Mouse (Mus musculus) liver, embryonic 14.5 days (tissue): ENCODE results near the gene Ttll3. TPM values are rescaled to one million over a fixed set of nuclear protein-coding genes. Genes with fewer than 3 reads are reported as not detected.

ENCODE experiments used
- ATAC-seq: fragments of 200-750 bp; cut with Nextera tagmentation; 2 replicates; pipeline ENCODE4 v1.8.0; 2017; ENCODE audit warnings: moderate number of reproducible peaks, mild to moderate bottlenecking, moderate library complexity; ENCODE audit not compliant: insufficient read depth
- DNase-seq, 3 experiments: peaks; one replicate each; pipeline ENCODE4 v3.0.0-alpha.2; 2012 to 2013; ENCODE audit warnings: low read depth in 3 of 3, low spot score in 3 of 3
- H3K27ac ChIP-seq: fragments of 300-500 bp; sonication (generic); 2 replicates; pipeline ENCODE4 v1.5.1; 2014; ENCODE audit warnings: moderate library complexity, mild to moderate bottlenecking, control low read depth, inconsistent platforms
- H3K27me3 ChIP-seq: fragments of 300-500 bp; sonication (generic); 2 replicates; pipeline ENCODE4 v1.6.1; 2014; ENCODE audit warnings: mild to moderate bottlenecking, low read length, moderate library complexity; ENCODE audit not compliant: control insufficient read depth, insufficient read depth
- H3K36me3 ChIP-seq: fragments of 300-500 bp; sonication (generic); replicated peaks from 2 replicates; pipeline ENCODE4 v1.6.1; 2014; ENCODE audit warnings: low read depth; ENCODE audit not compliant: control insufficient read depth, insufficient read depth
- H3K4me1 ChIP-seq, 2 experiments: fragments of 200-500 bp in 1 of 2; fragments of 300-500 bp in 1 of 2; sonication (generic) in 1 of 2; replicated peaks; 2 replicates each; pipeline ENCODE4 v1.6.1; 2012 to 2014; ENCODE audit warnings: antibody characterized with exemption in 1 of 2, inconsistent platforms in 1 of 2, low read length in 1 of 2; ENCODE audit not compliant: control insufficient read depth in 2 of 2, insufficient read depth in 2 of 2
- H3K4me2 ChIP-seq: fragments of 300-500 bp; sonication (generic); 2 replicates; pipeline ENCODE4 v1.6.1; 2014; ENCODE audit warnings: low read depth, mild to moderate bottlenecking, control low read depth, moderate library complexity
- H3K4me3 ChIP-seq, 2 experiments: fragments of 200-500 bp in 1 of 2; fragments of 300-500 bp in 1 of 2; sonication (generic) in 1 of 2; 2 replicates each; pipeline ENCODE4 v1.5.1; 2012 to 2014; ENCODE audit warnings: low read depth in 2 of 2, low read length in 2 of 2, mild to moderate bottlenecking in 2 of 2, control low read depth in 1 of 2, inconsistent platforms in 1 of 2, moderate library complexity in 1 of 2; ENCODE audit not compliant: insufficient read depth in 1 of 2
- H3K9ac ChIP-seq: fragments of 300-500 bp; sonication (generic); replicated peaks from 2 replicates; pipeline ENCODE4 v1.6.1; 2014; ENCODE audit warnings: mild to moderate bottlenecking, control low read depth, moderate library complexity
- H3K9me3 ChIP-seq: fragments of 300-500 bp; sonication (generic); 2 replicates; pipeline ENCODE4 v1.6.1; 2016; ENCODE audit warnings: low read length, mixed read lengths; ENCODE audit not compliant: control insufficient read depth
- CTCF ChIP-seq: IDR thresholded peaks from 2 replicates; pipeline ENCODE4 v1.5.1; 2016; ENCODE audit warnings: antibody characterized with exemption, low read depth, control low read depth
- EP300 ChIP-seq: IDR thresholded peaks from 2 replicates; pipeline ENCODE4 v1.6.1; 2016; ENCODE audit warnings: antibody characterized with exemption, low read depth
- WGBS: fragments of 180-500 bp; shearing (Covaris S2); extraction: QIAGEN DNeasy Blood & Tissue Kit; methylation state at CpG from one replicate; pipeline ENCODE4 v1.1.7; 2014; ENCODE audit not compliant: insufficient replicate concordance; 5-methylcytosine and 5-hydroxymethylcytosine counted together
- polyA plus RNA-seq, 2 experiments: library from polyadenylated mRNA; depleted of rRNA in 1 of 2; stranded (reverse) in 1 of 2; unstranded in 1 of 2; fragments of >200 nt; fragmentation: Nextera tagmentation in 1 of 2; extraction: Ambion mirVana in 1 of 2; gene quantifications; 2 replicates each; pipeline versions ENCODE4 v1.2.1 to v1.2.3; 2012 to 2014

Ttll3 gene
- polyA plus RNA-seq, 2 experiments, result 0.41 to 1.6 TPM

DNA sequence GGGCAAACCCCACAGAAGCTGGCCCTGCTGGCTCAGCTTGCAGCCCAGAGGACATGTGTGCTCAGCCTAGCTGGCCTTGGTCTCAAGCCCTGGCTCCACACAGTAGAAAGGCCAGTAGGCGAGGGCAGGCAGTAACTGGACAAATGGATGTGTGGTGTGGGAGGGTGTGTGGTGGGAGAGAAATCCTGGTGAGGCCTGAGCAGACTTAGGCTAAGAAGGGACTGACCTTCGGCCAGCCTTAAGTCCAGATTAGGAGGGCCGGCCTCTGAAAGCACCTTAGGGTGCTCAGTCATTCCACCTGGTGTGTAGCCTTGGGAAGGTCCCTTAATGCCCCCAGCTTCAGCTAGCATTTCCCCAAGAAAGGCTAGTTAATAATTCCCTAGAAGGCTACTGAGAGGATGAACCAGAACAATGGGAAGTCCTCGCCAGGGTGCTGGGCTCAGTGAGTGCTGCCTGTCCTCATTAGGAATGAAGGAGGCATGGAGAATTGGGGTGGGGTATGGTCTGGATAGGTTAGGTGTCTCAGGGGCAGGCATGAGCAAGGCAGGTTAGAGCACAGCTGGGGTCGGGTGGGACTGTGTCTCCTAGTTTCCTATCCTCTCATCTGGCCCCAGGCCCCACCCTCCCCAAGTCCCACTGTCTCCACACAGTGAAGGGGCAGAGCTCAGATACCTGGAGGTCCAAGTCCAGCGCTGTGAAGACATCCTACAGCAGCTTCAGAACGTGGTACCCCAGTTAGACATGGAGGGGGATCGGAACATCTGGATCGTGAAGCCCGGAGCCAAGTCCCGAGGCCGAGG is 15.8 kb downstream of the Ttll3 start:
- no peak overlapping the region for H3K27ac ChIP-seq
- no peak overlapping the region for H3K9ac ChIP-seq
- no peak overlapping the region for H3K4me3 ChIP-seq
- no peaks in the 10 kb centered on the region for H3K4me1 ChIP-seq
- ATAC-seq (no peak), DNase-seq (no peak)
- WGBS, result 64% methylated on average over 12 of the region's 12 CpGs
- no peaks in the 10 kb centered on the region for H3K36me3 ChIP-seq
- H3K9me3 ChIP-seq, result no peaks in the 10 kb centered on the region
- no peaks in the 10 kb centered on the region for H3K27me3 ChIP-seq
- TF ChIP-seq CTCF (no peak), EP300 (no peak)
- no peak overlapping the region for H3K4me2 ChIP-seq

- Histone ChIP-seq H3K4me2 (no peak overlapping the region), H3K36me3 (no peaks in the 10 kb centered on the region), H3K9me3 (no peaks in the 10 kb centered on the region), H3K4me3 (no peak overlapping the region), H3K27ac (no peak overlapping the region), H3K27me3 (no peaks in the 10 kb centered on the region), H3K4me1 (no peaks in the 10 kb centered on the region), H3K9ac (no peak overlapping the region)
- WGBS, result 65% methylated on average over 6 of the region's 6 CpGs
- DNase-seq (no peak), ATAC-seq (no peak)
- TF ChIP-seq CTCF (no peak), EP300 (no peak)
Observed at GRCm38 (mm10) chr6:113405483-113405882, 16.4 kb downstream of the Ttll3 start.

DNA sequence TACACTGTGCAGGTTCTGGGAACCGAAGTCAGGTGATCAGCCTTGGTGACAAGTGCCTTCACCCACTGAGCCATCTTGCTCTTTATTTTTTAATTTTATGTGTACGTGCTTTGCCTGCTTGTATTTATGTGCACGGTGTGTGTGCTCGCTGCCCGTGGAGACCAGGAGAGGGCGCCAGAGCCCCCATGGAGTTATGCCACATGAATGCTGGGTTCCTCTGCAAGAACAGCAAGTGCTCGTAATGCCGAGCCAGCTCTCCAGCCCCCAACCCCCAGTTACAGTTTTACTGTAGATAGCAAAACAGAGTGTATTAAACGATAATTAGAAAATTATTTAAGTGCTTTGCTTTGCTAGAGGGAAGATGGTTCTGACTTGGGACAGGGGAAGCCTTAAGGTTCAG is 17.6 kb downstream of the Ttll3 start:
- H3K27me3 ChIP-seq, result no peaks in the 10 kb centered on the region
- H3K27ac ChIP-seq, result no peak overlapping the region
- H3K4me2 ChIP-seq, result no peak overlapping the region
- TF ChIP-seq EP300, result no peak
- peak; percentile 73 for TF ChIP-seq CTCF
- H3K36me3 ChIP-seq, result no peaks in the 10 kb centered on the region
- DNase-seq (no peak), ATAC-seq (no peak)
- H3K4me1 ChIP-seq, result no peaks in the 10 kb centered on the region
- 65% methylated on average over 9 of the region's 9 CpGs for WGBS
- no peak overlapping the region for H3K4me3 ChIP-seq
- H3K9me3 ChIP-seq, result no peaks in the 10 kb centered on the region
- H3K9ac ChIP-seq, result no peak overlapping the region

- WGBS, result 64% methylated on average over 1 of the region's 1 CpGs
- ATAC-seq, result no peak
- TF ChIP-seq EP300, result no peak
- TF ChIP-seq CTCF, result no peak
- Histone ChIP-seq H3K36me3 (no peaks in the 10 kb centered on the region), H3K4me3 (no peak overlapping the region), H3K9ac (no peak overlapping the region), H3K27ac (no peak overlapping the region), H3K4me1 (no peaks in the 10 kb centered on the region), H3K4me2 (no peak overlapping the region), H3K27me3 (no peaks in the 10 kb centered on the region), H3K9me3 (no peaks in the 10 kb centered on the region)
- no peak for DNase-seq
Observed at GRCm38 (mm10) chr6:113410001-113410400, 20.9 kb downstream of the Ttll3 start.

DNA sequence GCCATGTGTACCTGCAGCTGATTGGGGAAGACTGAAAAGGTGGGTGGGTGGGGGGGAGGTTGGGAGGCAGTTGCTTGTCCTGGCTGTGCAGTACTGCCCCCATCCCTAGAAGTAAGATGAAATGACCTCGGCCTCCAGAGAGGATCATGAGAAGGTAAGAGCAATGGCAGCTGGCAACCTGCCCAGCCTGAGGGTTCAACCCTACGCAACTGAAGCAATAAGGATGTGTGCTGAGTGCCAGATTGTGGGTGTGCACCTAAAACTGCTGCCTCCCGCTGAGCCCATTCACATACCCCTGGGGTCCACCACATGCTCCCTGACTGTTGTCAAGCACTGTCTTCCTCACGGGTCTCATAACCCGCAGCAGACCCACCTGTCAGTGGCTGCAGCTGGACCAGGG is 27.4 kb downstream of the Ttll3 start:
- Histone ChIP-seq H3K4me2 (no peak overlapping the region), H3K9me3 (no peaks in the 10 kb centered on the region), H3K27ac (no peak overlapping the region), H3K36me3 (no peaks in the 10 kb centered on the region), H3K4me3 (no peak overlapping the region), H3K9ac (no peak overlapping the region), H3K27me3 (no peaks in the 10 kb centered on the region), H3K4me1 (peaks cover 4 to 11% of the 10 kb centered on the region in 2 experiments; a peak in 3 of 4 replicates)
- TF ChIP-seq CTCF, result no peak
- TF ChIP-seq EP300, result no peak
- ATAC-seq (no peak), DNase-seq (no peak)
- 79% methylated on average over 5 of the region's 5 CpGs for WGBS
